Mouse (Mus musculus) olfactory bulb, adult 2 months (tissue): ENCODE results near the gene Slc9a8.

Experiments
- CTCF ChIP-seq: fragments of 200-500 bp; IDR thresholded peaks from 2 replicates; pipeline ENCODE4 v1.5.1; 2012; ENCODE audit warnings: low read depth, mild to moderate bottlenecking, low read length, moderate library complexity; ENCODE audit not compliant: insufficient read depth
- POLR2A ChIP-seq: fragments of 200-500 bp; IDR thresholded peaks from 2 replicates; pipeline ENCODE4 v1.6.1; 2012; ENCODE audit warnings: mild to moderate bottlenecking, low read depth, low read length, moderate library complexity; ENCODE audit not compliant: insufficient read depth

- TF ChIP-seq CTCF (no peak), POLR2A (no peak)
Observed at GRCm38 (mm10) chr2:167514641-167515040, 93.1 kb downstream of the Slc9a8 start.
